Mouse (Mus musculus) layer of hippocampus, adult 18-20 months (tissue): ENCODE results near the gene Zscan5b. TPM values are rescaled to one million over a fixed set of nuclear protein-coding genes. Genes with fewer than 3 reads are reported as not detected.
"Not testable (repeated sequence)": the region's sequence is repeated elsewhere in the genome, so short reads cannot be mapped to it uniquely, and the experiment has no call there.

Experiments used
- DNase-seq, 2 experiments: peaks; one replicate each; pipeline ENCODE4 v3.0.0; 2022; ENCODE audit warnings: low spot score in 2 of 2
- long read RNA-seq: library from polyadenylated mRNA; stranded (forward); transcript quantifications from one replicate; pipeline ENCODE4 v2.0.0, GENCODE M21; 2021
- total RNA-seq, 2 experiments: library from RNA; stranded (reverse); gene quantifications; 2 replicates each; pipeline ENCODE4 v1.2.3; 2021

The Zscan5b gene
- total RNA-seq = not detected
- long read RNA-seq = 0 reads

DNA sequence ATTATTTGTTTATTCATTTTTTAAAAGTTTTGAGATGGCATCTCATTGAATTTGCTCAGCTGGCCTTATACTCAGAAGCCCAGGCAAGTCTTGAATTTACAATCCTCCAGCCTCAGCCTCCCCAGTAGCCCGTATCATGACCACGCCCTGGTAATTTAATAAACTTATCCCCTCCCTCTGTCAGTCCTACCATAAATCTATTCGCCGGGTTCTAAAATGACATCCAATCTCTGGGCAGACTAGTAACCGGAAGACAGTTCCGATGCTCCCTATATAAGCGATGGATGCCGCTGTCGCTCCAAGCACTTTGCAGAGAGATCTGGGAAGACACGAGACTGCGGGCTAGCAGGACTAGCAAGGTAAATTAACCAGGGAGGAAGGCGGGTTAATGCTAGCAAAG lies at the start of gene Zscan5b:
Zscan5b (plus strand) TSS at position 301 of the 400 bp plus-strand sequence.
- DNase-seq = no peak

DNA sequence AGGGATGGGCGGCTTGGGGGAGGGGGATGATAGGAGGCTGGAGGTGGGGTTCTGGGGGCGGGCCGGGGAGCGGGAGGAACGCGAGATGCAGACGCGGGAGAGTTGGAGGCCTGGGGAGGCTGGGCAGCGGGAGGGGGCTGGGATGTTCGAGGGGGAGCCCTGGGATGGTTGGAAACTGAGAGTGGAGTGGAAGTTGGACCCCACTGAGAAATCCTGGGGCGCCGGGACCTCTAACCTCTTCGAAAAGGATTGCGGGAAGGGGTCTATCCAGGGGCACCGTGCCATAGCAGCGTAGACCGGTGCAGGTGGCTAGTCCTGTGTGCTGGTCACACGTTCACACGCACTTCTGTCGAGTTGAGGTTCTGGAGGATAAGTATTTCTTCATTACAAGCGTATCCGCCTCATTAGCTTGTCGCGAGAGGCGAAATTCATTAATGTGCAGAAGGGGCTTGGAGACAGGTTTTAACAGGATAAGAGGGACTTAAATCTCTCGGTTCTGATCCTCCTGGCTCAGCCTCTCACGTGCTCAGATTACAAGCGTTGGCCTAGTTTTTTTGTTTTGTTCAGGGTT lies 49.3 kb upstream of the Zscan5b start:
- DNase-seq = no peak

DNA sequence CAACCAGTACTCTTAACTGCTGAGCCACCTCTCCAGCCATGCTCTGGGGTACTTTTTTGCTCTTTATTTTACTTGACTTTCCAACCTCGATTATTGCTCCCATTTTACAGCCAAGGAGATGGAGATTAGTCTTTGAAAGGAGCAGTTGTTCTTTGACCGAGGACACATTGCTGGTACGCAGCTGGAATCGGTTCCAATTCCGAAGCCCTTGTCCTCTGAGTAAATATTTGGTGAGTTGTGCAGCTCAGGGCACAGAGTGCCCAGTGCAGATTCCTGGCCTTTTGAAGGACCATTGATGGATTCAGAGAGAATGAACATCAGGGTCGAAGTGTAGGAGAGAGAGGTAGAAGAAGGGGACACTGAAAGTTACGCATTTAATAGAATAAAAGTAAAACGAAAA lies 48.2 kb upstream of the Zscan5b start:
- DNase-seq = no peak

DNA sequence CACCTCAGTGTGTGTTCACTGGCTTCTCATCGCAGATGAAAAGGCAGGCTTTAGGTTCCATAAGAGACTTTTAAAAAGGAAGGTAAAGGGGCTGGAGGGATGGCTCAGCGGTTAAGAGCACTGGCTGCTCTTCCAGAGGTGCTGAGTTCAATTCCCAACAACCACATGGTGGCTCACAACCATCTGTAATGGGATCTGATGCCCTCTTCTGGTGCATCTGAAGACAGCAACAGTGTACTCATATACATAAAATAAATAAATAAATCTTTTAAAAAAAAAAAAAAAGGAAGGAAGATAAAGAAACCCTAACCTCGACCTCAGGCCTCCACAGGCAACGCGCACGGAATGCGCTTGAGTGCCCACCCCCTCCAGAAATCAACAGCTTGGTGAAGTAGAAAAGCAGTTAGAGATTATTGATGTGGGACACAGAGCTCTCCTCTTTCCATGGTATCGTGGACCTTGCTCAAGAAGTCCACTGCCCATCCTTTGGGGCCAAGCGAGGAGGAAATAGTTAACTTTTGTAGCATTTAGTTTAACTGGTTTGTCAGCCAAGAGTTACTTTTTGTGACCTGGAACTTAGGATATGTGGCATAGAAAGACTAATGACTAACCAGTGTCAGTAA lies 47.6 kb upstream of the Zscan5b start:
- DNase-seq = not testable (repeated sequence)

DNA sequence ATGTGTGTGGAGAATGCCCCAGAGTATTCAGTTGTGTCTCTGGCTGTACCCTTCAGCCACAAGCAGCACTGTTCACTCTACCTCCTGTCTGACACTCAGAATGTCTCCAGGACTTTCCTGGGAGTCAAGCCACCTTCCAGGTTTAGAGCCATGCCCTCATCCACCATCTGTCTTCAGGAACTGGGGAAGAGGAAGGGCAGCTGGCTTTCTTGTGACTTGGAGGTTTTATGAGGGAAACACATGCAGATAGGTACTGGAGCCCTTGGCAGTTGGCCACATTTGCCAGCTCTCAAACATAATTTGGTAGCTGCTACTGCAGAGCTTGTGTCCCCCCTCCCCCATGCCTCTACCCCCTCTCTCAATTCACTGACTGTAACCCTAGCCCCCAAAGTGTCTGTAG lies 43.1 kb upstream of the Zscan5b start:
- no peak for DNase-seq

DNA sequence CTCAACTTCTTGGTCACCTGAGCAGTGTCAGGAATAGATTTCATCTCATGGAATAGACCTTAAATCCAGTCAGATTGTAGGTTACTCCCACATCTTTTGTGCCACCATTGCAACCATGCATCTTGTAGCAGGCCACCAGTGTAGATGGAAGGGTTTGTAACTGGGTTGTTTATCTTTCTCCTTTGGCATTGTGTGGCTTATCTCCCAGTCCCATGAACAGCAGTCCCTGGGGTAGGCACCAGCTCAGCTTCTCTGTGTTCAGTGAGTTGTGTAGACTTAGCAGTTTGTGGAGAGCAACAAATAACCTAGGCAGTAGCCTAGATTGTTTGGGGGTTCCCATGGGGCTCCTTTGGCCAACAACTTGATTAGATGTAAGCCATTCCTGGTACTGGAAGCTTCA lies 39.2 kb upstream of the Zscan5b start:
- no peak for DNase-seq

DNA sequence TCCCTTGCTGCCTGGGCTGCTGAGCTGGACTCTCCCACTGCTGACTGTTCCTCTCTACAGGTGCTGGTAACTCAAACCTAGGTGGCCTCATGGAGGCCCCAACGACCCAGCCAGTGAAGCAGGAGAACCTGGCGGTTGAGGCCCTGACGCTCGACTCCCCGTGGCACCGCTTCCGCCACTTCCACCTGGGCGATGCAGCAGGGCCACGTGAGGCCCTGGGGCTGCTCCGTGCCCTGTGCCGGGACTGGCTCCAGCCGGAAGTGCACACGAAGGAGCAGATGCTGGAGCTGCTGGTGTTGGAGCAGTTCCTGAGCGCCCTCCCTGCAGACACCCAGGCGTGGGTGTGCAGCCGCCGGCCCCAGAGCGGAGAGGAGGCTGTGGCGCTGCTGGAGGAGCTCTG lies 38.3 kb upstream of the Zscan5b start:
- DNase-seq = peak; percentile 20 to 35

DNA sequence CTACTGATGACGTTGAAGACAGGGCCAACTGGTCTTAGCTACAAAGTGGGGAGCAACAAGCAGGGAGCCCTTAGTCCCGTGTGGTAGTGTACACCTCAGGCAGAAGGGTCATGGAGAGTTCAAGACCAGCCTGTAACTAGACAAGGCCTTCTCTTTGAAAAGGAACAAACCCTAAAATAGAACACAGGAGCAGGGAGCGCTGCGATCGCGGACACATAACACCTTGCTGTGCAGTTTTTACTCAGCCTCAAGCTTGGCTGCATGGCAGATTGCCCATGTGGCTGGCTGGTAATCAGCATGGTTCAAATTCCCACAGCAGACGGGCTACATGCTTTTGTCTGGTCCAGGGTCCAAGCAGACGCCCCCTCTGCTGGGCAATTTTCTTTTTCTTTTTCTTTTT lies 37.6 kb upstream of the Zscan5b start:
- DNase-seq = no peak

DNA sequence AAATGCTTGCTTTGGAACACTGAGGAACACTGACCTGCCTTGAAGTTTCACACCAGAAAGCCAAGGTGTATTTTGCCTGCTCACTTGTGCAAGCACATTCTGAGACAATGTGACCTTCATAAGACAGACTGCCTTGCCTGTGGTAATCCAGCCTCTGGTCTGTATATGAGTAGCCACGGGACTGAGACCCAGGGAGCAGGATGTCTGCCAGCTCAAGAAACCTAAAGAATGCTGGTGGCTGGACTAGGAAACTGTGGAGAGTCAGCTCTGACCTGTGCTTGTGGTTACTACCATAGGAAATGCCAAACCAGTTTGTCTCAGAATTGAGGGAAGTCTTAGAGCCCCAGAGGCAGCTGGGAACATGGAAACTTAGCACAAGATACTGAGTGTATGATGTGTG lies 36.7 kb upstream of the Zscan5b start:
- DNase-seq = no peak

DNA sequence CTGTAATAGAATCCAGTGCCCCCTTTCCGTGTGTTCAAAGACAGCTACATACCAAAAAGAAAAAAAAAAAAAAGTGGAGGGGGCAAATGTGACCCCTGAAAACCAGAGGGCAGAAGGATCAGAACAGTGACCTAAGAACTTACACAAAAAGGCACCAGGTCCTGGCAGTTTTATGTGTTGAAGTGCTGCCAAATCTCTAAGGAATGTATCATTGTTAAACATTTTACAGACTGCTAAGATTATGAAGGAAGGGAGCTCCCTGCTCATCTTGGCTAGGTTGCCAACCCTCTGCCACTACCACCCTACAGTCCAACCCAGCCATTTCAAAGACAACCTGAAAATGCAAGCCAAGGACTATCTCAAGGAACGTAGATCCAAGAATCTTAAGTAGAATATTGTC lies 35.9 kb upstream of the Zscan5b start:
- DNase-seq = no peak

DNA sequence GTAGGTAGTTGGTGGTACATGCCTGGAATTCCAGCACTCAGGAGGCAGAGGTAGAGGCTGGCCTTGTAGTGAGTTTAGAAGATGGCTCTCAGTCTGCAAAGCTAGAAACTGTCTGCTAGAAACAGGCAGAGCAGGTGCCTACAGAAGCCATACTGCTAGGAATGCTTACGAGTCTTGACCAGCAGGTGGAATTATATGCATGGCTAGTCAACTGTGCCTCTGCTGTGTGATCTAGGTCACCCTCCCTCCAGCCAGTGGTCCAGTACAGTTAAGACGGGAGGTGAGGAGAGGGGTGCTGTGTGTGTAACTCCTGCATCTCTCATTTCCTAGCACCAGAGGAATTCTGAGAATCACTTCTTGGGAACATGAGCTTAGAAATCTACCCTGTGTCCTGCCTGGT lies 35.3 kb upstream of the Zscan5b start:
- DNase-seq = no peak

DNA sequence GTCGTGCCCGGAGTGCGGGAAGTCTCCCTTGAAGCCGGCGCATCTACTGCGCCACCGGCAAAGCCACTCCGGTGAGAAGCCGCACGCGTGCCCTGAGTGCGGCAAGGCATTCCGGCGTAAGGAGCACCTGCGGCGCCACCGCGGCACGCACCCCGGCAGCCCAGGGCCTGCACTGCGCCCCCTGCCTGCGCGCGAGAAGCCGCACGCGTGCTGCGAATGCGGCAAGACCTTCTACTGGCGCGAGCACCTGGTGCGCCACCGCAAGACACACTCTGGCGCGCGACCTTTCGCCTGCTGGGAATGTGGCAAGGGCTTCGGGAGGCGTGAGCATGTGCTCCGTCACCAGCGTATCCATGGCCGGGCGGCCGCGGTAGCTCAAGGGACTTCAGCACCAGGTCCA lies 32.5 kb upstream of the Zscan5b start:
- DNase-seq = no peak

DNA sequence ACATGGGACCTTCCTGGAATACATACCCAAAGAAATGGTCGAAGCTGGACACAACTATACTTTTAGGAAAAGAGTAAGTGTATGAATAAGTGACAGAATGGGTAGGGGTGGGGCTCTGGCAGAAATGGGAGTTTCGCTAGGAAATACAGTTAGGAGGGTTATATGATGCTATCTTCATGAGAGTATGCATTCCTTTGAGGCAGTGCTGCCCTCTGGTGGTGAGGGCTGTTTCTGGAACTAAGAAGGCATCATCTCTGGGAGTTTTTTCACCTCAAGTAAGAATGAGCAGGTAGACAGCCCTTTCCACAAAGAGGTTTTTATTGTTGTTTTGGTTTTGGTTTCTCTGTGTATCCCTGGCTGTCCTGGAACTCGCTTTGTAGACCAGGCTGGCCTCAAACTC lies 30.7 kb upstream of the Zscan5b start:
- DNase-seq = peak; percentile 41 to 87

DNA sequence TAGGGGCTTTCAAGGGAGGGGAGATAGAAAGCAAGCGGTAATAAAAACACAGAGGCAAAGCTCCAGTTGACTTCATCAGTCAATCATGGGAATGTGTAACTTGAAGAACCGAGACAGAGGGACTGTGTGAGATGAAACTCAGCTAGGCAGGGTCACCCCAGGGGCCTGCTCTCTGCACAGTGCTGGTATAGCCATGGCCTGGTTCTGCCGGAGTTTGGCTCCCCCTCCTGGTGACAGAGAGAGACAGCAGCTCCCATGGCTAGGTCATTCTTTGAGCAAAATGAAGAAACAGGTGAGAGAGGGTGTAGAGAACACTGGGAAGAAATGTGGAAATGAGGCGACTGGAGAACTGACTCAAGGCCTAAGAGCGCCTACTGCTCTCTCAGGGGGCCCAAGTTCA lies 27.9 kb upstream of the Zscan5b start:
- peak in 1 of 2 experiments; percentile 66 for DNase-seq

DNA sequence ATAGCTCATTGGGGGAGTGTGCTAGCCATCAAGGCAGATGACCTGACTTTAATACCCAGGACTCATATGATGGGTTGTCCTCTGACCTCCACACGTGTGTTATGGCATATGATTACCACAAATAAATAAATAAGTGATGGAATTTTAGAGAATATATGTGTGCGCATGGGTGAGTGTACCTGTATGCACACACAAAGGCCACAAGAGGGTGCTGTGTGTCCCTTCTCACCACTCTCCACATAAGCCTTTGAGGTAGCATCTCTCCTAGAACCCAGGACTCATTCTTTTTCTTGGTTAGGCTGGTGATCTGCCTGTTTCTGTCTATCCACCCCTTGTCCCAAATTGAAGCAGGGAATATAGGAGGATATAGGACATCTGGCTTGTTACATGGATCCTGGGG lies 26.3 kb upstream of the Zscan5b start:
- no peak for DNase-seq

DNA sequence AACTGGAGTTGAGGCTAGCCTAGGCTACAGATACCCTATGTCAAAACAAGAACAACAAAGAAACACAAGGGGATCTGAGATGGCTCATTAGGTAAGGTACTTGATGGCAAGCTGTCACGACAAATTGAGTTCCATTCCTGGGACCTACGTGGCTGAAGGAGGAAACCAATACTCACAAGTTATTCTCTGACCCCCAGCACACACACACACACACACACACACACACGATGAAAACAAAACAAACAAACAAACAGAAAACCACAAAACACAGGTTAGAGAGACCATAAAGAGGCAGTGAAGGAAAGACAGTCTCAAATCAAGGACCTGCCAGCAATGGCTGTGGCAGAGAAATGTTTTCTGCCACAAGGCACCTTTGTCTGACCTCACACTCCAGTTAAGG lies 25.3 kb upstream of the Zscan5b start, which contains the start of gene Galp:
Galp (plus strand) TSS at position 301 of the 400 bp plus-strand sequence.
- no peak for DNase-seq

DNA sequence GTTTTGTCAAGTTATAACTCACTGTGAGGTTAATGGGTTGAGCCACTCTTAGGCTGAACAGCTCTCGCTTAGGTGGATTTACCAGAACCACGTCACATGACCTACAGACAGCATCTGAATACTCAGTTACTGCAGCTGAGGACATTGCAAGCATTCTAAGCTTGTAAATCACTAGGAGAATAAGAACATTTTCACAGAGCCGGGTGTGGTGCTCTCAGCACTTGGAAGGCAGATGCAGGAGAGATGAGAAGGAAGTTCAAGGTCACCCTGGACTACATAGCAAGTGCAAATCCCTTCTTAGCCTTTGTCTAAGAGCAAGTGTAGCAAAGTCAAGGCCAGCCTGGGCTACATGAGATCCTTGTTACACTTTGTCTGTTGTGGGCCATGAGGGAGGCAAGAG lies 17.9 kb upstream of the Zscan5b start:
- DNase-seq = no peak

DNA sequence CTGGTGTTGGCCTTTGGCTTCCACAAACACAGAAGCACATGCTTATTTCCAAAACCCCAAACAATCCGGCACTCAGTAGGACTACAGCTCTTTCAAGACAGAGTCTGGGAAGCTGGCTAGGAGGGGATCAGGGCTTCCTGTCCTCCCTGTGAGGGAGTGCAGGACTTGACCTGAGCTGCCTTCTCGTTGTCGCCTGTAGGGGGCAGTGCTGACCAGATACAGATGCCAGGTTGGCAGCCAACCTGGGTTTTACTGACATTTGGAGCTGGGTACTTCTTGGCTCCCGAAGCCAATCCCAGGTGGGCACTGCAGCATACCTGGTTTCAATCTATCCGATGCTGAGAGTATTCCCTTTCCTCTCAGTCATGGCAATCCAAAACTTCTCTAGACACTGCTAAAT lies 8.9 kb upstream of the Zscan5b start:
- no peak for DNase-seq

DNA sequence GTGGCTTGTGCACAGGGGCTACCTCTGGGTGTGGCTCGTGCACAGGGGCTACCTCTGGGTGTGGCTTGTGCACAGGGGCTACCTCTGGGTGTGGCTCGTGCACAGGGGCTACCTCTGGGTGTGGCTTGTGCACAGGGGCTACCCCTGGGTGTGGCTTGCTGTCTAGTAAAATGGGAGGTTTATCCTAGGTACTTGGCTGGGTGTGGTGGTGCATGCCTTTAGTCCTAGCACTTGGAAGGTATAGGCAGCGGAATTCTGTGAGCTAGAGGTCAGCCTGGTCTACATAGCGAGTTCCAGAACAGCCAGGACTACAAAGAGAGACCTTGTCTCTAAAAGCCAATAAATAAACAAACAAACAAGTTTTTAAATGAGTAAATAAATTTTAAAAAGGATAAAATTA lies 7.4 kb upstream of the Zscan5b start:
- not testable (repeated sequence) for DNase-seq

DNA sequence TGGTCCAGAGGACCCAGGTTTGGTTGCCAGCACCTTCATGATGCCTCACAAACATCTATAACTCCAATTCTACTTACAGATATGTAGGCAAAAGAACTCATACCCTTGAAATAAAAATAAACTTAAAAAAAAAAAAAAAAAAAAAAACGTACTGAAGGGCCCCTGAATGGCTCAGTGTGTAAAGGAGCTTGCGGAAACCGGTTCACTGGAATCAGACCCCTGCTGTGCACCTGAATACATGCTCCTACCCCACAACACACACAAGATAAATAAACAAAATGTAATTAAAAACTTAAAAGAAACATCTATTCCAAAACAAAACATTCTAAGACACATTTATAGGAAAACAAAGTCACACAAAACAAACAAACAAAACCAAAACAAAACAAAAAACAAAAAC lies 1.9 kb upstream of the Zscan5b start:
- DNase-seq = no peak

DNA sequence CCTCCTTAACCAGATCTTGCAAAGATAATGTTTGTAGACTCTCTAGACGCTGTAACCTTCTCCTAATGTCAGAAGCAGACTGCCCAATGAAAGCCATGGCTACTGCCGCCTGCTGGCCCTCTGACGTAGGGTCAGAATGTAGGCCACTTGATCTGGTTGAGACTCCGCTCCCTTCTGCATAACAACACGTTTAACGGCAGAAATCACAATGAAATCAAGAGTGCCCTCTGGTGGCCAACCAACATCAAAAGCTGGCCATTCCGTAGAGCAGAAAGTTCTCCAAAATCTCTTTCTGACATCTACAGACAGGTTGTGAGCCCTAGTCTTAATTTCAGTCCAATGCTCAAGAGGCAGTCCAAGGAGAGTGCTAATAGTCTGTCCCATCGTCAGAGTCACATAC lies 6.4 kb downstream of the Zscan5b start:
- DNase-seq = peak; percentile 1 to 43

DNA sequence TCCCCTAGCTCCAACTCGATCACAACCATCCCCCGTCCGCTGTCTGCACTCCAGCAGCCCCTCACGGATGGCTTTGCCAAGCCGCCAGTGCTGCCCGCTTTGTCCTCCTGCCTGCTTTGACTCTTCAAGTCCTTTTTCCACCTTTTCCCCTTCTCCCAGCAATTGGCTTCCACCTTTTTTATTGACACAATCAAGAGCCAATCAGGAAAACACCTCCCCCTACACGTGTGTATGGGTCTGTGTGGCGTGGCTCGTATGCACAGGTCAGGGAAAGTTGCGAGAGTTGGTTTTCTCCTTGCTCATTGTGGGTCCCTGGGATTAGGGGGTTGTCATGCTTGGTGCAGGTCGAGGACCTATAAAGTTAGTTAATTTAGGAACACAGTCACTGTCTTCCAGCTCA lies 17.7 kb downstream of the Zscan5b start:
- peak in 1 of 2 experiments; percentile 14 for DNase-seq

DNA sequence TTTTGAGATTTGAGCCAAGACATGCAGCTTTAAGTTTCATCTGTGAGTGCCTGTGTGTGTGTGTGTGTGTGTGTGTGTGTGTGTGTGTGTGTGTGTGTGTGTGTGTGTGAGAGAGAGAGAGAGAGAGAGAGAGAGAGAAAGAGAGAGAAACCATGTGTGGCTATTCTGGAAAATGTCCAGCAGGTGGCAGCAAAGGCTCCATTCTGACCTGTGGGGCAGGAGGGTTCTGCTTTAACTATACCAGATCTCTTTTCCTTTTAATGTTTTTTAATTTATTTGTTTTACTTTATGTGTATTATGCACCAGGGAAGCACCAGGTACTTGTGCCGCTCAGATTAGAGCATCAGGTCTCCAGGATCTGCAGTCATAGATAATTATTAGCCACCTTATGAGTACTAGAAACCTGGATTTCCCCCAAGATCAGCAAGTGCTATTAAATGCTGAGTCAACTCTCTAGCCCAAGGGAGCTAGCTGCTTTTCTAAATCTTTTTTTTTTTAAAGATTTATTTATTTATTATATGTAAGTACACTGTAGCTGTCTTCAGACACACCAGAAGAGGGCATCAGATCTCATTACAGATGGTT lies 18.9 kb downstream of the Zscan5b start:
- peak in 1 of 2 experiments; percentile 47 for DNase-seq
